Mouse (Mus musculus) olfactory bulb, adult 2 months (tissue): ENCODE measurements around the gene Inka1.

Source experiments
- CTCF ChIP-seq: fragments of 200-500 bp; IDR thresholded peaks from 2 replicates; pipeline ENCODE4 v1.5.1; 2012; ENCODE audit warnings: low read depth, mild to moderate bottlenecking, low read length, moderate library complexity; ENCODE audit not compliant: insufficient read depth
- POLR2A ChIP-seq: fragments of 200-500 bp; IDR thresholded peaks from 2 replicates; pipeline ENCODE4 v1.6.1; 2012; ENCODE audit warnings: mild to moderate bottlenecking, low read depth, low read length, moderate library complexity; ENCODE audit not compliant: insufficient read depth

GRCm38 (mm10) chr9:107987950-107988349 is 2.3 kb upstream of the Inka1 start:
- TF ChIP-seq CTCF = no peak
- no peak for TF ChIP-seq POLR2A
